Mouse (Mus musculus): ENCODE data around the gene Lingo1. TPM values are rescaled to one million over a fixed set of nuclear protein-coding genes. Genes with fewer than 3 reads are reported as not detected.

Lingo1 gene
- polyA plus RNA-seq, 1 experiment = 4.4 TPM

DNA sequence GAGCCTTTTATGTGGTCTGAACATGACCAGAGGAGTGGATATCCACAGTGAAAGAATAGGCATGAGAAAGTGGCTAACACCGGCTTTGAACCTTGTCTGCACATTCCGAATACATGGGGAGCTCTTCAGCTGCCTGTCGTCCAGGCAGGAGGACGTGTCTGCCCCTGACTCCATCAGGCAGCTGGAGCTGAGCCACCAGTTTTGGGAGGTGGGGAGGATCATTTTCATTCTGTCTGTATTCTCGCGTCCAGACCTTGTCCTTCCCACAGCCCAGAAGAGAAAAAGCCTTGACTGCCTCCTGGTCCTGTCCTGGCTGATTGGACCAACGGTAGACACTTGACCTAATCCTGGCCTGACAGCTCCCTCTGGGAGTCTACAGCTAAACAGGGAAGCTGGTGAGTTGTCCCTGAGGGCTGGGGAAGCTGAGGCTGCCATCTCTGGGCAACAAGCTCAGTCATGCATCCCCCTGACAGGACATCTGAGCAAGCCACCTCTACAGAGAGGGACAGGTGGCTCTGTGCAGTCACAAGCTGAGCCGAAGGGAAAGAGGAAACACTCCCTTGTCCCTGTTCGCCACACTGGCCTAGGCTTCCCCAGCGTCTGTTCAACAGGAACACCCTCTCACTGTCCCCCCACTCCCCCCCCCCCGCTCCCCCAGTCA, 187.4 kb downstream of the Lingo1 start:
- Histone ChIP-seq H3K4me3 (replicated peaks; ENCODE audit: extremely low read depth, low read depth, low read length) (no peak overlapping the region), H3K4me1 (ENCODE audit: control insufficient read depth, insufficient read depth, low read length) (no peaks in the 10 kb centered on the region)
- no peak for DNase-seq
- WGBS = 37% methylated on average over 11 of the region's 11 CpGs
- TF ChIP-seq CTCF (IDR thresholded peaks at IDR 0.05; ENCODE audit: insufficient read depth, low read length) (no peak), POLR2A (IDR thresholded peaks at IDR 0.05; ENCODE audit: borderline replicate concordance, extremely low read depth, low read depth, low read length) (no peak)

DNA sequence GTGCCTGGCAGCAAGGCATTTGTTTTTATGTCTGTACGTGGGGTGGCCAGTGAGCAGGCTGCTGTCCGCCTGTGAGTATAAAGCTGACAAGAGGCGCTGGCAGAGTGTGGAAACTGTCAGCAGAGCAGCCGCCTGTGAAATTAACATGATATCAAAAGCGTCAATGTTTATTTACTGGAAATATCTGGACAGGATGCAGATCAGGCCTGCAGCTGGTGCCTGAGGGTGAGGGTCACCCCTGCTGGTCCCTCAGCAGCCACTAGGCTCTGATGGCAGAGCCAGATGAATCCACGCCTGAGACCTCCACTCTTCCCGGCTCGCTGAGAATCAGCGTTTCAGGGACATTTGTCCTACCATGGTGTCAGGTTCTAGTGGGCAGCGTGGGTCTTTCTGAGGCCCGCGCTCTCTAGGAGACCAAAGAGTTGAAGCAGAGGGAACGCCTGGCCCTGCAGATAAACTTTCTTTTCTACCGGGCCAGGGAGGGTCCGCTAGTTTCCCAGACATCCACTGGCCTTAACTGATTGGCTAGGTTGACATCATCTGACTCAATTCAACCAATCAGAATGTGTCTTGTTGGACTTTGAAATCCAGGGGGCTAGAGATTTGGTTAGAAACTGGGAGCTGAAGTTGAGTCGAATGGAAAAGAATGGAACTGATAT, 190.1 kb downstream of the Lingo1 start:
- Histone ChIP-seq H3K4me1 (ENCODE audit: control insufficient read depth, insufficient read depth, low read length) (no peaks in the 10 kb centered on the region), H3K4me3 (replicated peaks; ENCODE audit: extremely low read depth, low read depth, low read length) (no peak overlapping the region)
- 58% methylated on average over 16 of the region's 16 CpGs for WGBS
- no peak for DNase-seq
- TF ChIP-seq CTCF (IDR thresholded peaks at IDR 0.05; ENCODE audit: insufficient read depth, low read length) = no peak
- TF ChIP-seq POLR2A (IDR thresholded peaks at IDR 0.05; ENCODE audit: borderline replicate concordance, extremely low read depth, low read depth, low read length) = no peak

DNA sequence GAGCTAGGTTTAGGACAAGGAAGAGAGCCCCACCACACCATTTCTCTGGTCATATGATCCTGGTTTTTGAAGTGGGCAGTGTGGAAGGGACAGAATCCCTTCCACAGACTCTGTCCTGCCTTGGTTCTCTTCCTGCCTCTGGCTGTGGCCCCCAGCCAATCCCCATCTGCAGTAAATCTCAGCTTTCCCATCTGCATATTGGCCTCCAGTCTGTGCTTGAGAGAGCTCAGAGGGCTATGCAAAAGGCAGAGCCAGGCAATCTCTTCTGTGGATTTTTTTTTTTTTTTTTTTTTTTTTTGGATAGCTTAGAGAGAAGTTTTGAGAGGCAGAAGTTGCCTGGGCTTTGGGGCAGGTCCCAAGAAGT, 190.8 kb downstream of the Lingo1 start:
- no peaks in the 10 kb centered on the region for H3K4me1 ChIP-seq (ENCODE audit: control insufficient read depth, insufficient read depth, low read length)
- TF ChIP-seq POLR2A (IDR thresholded peaks at IDR 0.05; ENCODE audit: borderline replicate concordance, extremely low read depth, low read depth, low read length) (no peak), CTCF (IDR thresholded peaks at IDR 0.05; ENCODE audit: insufficient read depth, low read length) (no peak)
- no peak for DNase-seq
- no peak overlapping the region for H3K4me3 ChIP-seq (replicated peaks; ENCODE audit: extremely low read depth, low read depth, low read length)

DNA sequence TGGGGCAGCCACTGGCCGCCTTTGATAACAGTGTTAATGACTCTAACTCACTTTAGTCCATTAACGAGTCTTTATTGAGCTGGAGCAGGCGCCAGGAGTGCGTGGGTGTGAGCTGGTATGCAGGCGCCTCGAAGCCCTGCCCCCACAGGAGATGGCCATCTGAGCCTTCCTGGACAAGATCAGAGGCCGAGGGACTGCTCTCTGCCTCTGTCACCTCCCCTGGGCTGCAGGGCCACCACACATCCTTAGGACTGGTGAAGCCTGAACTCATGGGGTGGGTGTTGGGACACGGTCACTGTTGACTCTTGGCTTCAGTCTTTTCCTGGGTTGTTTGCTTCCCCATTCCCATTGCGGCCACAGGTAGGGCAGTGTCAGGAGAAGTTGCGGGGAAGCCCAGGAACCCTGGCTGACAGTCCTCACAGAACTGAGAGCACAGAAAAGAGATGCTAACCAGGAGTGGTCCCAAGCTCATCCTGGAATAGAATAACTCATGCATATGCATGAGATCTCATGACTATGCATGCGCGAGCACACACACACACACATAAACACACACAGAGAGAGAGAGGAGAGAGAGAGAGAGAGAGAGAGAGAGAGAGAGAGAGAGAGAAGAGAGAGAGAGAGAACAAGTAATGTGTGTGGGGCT, 191.3 kb downstream of the Lingo1 start:
- Histone ChIP-seq H3K4me3 (replicated peaks; ENCODE audit: extremely low read depth, low read depth, low read length) (no peak overlapping the region), H3K4me1 (ENCODE audit: control insufficient read depth, insufficient read depth, low read length) (no peaks in the 10 kb centered on the region)
- TF ChIP-seq POLR2A (IDR thresholded peaks at IDR 0.05; ENCODE audit: borderline replicate concordance, extremely low read depth, low read depth, low read length) (no peak), CTCF (IDR thresholded peaks at IDR 0.05; ENCODE audit: insufficient read depth, low read length) (no peak)
- DNase-seq = no peak
- WGBS = 50% methylated on average over 12 of the region's 12 CpGs

DNA sequence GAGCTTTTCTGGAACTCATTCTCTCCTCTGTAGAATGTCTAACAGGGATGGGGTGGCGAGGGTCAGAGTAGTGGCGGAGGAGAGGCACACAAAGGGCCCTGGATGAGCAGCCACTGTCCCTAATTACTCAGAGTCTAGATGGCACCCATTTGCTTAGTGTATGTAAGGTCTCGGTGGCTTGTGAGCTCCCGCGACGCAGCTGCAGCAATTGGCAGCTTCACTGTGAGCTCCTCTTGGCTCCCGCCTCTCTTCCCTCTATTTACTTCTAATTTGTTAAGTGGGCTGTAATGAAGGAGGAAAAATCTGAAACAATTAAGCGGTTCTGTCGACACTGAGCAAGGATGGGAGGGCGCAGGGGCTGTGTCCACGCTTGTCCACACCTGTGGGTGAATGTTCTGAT, 195.6 kb downstream of the Lingo1 start:
- no peak for TF ChIP-seq CTCF (IDR thresholded peaks at IDR 0.05; ENCODE audit: insufficient read depth, low read length)
- no peak for TF ChIP-seq POLR2A (IDR thresholded peaks at IDR 0.05; ENCODE audit: borderline replicate concordance, extremely low read depth, low read depth, low read length)
- no peaks in the 10 kb centered on the region for H3K4me1 ChIP-seq (ENCODE audit: control insufficient read depth, insufficient read depth, low read length)
- no peak overlapping the region for H3K4me3 ChIP-seq (replicated peaks; ENCODE audit: extremely low read depth, low read depth, low read length)
- WGBS = 64% methylated on average over 11 of the region's 11 CpGs
- no peak for DNase-seq

DNA sequence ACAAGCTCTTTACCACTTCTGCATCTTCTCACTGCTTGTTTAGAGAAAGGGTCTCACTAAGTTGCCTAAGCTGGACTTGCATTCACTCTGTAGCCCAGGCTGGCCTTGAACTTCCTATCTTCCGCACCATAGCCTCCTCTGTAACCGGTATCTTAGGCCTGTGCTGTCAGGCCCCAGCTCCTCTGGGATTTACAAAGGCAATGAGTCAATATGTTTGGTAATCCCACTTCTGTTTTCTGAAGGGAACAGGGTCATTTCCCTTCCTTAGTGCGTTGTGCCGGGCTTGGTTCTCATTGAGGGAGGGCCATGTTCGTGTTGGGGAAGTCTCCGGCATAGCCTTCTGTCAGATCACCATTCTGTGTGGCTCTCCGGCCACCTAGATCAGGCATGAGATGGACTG, 203.6 kb downstream of the Lingo1 start:
- H3K4me1 ChIP-seq (ENCODE audit: control insufficient read depth, insufficient read depth, low read length) = no peaks in the 10 kb centered on the region
- WGBS = 75% methylated on average over 7 of the region's 7 CpGs
- no peak overlapping the region for H3K4me3 ChIP-seq (replicated peaks; ENCODE audit: extremely low read depth, low read depth, low read length)
- no peak for DNase-seq
- TF ChIP-seq CTCF (IDR thresholded peaks at IDR 0.05; ENCODE audit: insufficient read depth, low read length) = no peak
- no peak for TF ChIP-seq POLR2A (IDR thresholded peaks at IDR 0.05; ENCODE audit: borderline replicate concordance, extremely low read depth, low read depth, low read length)

DNA sequence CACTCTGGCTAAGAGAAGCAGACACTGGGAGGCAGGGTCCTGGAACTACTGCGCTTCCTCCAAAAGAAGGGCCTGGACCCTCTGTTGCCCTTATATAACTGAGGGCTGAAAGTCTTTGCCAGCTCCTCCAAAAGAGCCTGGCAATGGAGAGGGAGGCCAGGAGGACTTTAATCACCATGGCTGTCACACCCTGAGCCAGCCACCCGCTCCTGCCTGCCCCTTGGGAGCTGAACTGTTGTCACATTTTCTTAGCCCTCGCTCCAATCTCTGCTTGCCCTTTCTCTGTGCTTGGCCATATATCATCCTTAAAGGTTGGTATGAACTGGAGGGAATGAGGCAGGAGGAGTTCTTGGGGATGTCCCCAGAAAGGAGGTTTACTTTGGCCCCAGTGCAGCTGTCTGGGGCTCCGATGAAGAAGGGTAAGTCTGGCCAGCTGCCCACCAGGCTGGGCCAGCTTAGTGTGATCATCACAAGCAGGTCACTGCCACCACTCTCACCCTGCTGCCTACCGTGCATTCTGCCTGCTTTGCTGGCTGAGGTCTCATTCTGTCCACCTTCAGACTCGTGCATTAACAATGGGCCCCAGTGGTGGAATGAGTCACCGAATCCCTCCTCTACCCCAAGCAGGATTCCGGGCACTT, 204.9 kb downstream of the Lingo1 start:
- no peak for DNase-seq

DNA sequence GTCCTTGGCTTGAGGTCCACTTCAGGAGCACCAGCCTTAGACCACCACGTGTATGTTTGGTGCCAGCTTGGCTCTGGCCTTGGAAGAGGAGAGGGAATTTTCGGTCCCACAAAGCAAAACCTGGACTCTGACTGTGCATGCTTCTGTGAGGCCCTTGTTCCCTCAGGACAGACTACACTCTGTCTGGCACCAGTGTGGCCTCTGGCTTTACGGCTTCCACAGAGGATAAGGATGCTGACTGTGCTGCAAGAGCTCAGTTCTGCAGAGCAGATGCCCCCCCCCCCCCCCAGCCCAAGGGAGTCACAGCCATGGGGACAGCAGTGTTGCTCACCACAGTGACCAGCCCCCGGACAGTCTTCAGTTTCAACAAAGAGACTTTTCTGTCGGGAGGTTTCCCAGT, 206.5 kb downstream of the Lingo1 start:
- no peak for DNase-seq
- Histone ChIP-seq H3K4me1 (ENCODE audit: control insufficient read depth, insufficient read depth, low read length) (no peaks in the 10 kb centered on the region), H3K4me3 (replicated peaks; ENCODE audit: extremely low read depth, low read depth, low read length) (no peak overlapping the region)
- 73% methylated on average over 5 of the region's 5 CpGs for WGBS
- TF ChIP-seq POLR2A (IDR thresholded peaks at IDR 0.05; ENCODE audit: borderline replicate concordance, extremely low read depth, low read depth, low read length) (no peak), CTCF (IDR thresholded peaks at IDR 0.05; ENCODE audit: insufficient read depth, low read length) (no peak)

More for the DNA sequence above, 204.9 kb downstream of the Lingo1 start:
- TF ChIP-seq POLR2A (IDR thresholded peaks at IDR 0.05; ENCODE audit: borderline replicate concordance, extremely low read depth, low read depth, low read length) (no peak), CTCF (IDR thresholded peaks at IDR 0.05; ENCODE audit: insufficient read depth, low read length) (no peak)
- Histone ChIP-seq H3K4me1 (ENCODE audit: control insufficient read depth, insufficient read depth, low read length) (no peaks in the 10 kb centered on the region), H3K4me3 (replicated peaks; ENCODE audit: extremely low read depth, low read depth, low read length) (no peak overlapping the region)
- WGBS = 78% methylated on average over 8 of the region's 8 CpGs

DNA sequence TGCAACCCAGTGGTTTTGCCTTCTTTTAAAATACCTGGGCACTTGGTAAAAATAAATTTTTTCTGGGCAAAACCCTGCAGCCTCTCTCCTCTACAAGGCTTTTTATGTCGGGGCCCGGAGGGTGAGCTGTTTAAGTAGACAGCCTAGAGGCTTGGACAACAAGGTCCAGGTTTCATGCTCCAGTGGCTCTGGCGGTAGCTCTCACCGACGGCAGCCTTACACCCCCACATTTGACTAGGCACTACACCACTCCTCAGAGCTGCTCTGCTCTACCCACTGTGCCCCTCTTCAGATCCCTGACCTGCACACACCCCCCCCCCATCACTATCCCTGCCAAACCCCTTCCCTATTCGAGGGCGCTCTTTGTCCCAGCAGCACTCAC, 212.2 kb downstream of the Lingo1 start:
- WGBS = 80% methylated on average over 7 of the region's 7 CpGs
- no peak overlapping the region for H3K4me3 ChIP-seq (replicated peaks; ENCODE audit: extremely low read depth, low read depth, low read length)
- no peak for DNase-seq
- TF ChIP-seq POLR2A (IDR thresholded peaks at IDR 0.05; ENCODE audit: borderline replicate concordance, extremely low read depth, low read depth, low read length) = no peak
- no peak for TF ChIP-seq CTCF (IDR thresholded peaks at IDR 0.05; ENCODE audit: insufficient read depth, low read length)
- no peaks in the 10 kb centered on the region for H3K4me1 ChIP-seq (ENCODE audit: control insufficient read depth, insufficient read depth, low read length)

Measured in lung, adult 2 months (tissue).